Mouse (Mus musculus) layer of hippocampus, postnatal 10 days (tissue): ENCODE results near the gene Fbxo6. TPM values are rescaled to one million over a fixed set of nuclear protein-coding genes. Genes with fewer than 3 reads are reported as not detected.
A peak's percentile ranks its signal among the peaks of the same experiment; 100 is the strongest.
"Not testable (repeated sequence)": the region's sequence is repeated elsewhere in the genome, so short reads cannot be mapped to it uniquely, and the experiment has no call there.

Experiments used
- DNase-seq, 2 experiments: peaks; one replicate each; pipeline ENCODE4 v3.0.0; 2021; ENCODE audit warnings: low spot score in 2 of 2
- long read RNA-seq: library from polyadenylated mRNA; stranded (forward); transcript quantifications from one replicate; pipeline ENCODE4 v2.0.0, GENCODE M21; 2023
- total RNA-seq, 2 experiments: library from RNA; stranded (reverse); gene quantifications; 2 replicates each; pipeline ENCODE4 v1.2.3; 2021

The Fbxo6 gene
- total RNA-seq: 10 to 100 TPM; 22.6 to 26.3 TPM
- long read RNA-seq, transcript Fbxo6-202 (6 exons, 1,163 nt): major isoform, 12 of 50 reads
- long read RNA-seq, transcript Fbxo6-201 (6 exons, 1,346 nt): minor isoform, 9 of 50 reads
- long read RNA-seq, transcript Fbxo6-206 (6 exons, 811 nt): major isoform, 12 of 50 reads
- long read RNA-seq, partial matches to known transcripts: 3 of 50 reads
- long read RNA-seq, other reads (novel, unspliced or antisense): 11 of 50 reads

DNA sequence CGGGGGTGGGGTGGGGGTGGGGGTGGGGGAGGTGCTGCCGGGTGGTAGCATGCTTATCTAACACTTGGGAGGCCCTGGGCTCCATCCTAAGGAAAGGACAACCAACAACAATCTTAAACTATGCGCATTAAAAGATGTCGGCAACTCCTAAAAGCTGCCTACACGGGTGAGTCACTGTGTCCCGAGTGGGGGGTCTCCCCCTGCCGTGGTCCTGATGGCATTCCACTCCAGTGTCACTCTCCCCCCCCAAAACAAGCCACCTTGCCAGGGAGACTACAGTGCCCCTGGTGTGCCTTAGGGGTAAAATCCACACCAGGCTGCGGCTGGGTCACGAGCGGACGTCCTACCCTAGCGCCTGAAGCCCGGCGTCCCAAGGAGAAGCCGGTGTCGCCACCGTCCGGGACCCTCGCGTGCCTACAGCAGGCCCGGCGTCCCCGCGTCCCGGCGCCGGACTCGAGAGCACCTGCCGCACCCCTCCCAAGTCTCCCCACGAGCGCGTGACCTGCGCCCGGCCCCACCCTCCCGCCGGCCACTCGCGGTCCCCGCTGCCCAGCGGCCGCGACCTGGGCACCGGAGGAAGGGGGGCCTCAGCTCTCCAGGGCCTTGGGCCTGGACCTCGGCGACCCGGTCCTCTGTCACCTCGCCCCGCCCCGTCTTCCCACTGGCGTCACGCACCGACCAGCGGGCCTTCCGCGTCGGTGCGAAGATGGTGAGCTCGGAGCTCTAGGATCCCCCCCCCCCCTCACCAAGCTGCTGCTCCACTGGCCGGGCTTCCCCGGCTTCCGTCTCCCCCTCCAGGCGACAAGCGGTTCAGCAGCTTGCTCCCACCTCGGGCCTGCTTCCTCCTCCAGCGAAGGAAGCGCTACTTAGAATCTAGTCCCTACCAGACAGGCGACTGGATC, at the start of gene Fbxo6:
Gene Fbxo6, minus strand, starts transcription at position 874 of the 902 bp plus-strand sequence.
- peak; percentile 84 to 89 for DNase-seq

- DNase-seq: no peak
These were observed 46.8 kb upstream of the Fbxo6 start for GRCm38 (mm10) chr4:148198721-148199120.

DNA sequence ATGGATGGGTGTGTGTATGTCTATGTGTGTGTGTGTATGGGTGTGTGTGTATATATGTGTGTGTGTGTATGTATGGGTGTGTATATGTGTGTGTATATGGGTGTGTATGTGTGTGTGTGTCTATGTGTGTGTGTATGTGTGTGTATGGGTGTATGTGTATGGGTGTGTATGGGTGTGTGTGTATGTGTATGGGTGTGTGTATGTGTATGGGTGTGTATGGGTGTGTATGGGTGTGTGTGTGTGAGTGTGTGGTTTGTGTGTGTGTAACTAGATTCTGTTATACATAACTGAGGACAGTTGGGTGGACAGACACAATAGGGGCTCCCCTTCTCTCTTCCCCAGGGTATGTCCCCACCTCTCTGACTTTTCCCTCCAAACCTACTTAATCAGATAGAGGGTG, 42.5 kb upstream of the Fbxo6 start:
- no peak for DNase-seq

DNA sequence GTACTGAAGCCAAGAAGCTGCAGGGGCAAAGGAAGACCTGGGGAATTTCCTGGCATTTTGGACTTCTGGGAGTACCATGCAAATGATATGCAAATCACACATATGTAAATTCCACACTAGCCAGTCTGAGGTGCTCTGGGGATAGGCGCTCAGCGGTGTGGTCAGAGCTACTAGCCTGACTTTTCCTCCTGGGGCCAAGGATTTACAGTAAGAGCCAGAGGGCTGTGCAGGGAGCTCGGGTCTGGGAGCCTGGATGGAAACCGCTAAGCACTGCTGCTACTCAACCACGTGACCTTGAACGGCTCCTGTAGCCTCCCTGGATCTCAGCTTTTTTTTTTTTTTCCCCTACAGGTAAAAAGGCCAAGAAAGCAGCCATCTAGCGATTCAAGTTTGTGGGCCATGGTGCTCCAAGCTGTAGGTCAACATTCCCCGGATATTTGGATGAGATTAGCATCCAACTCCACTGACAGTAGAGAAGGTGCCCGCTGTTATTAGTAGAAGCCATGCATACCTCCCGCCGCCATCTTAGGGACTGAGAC, 40.8 kb upstream of the Fbxo6 start:
- DNase-seq: no peak

DNA sequence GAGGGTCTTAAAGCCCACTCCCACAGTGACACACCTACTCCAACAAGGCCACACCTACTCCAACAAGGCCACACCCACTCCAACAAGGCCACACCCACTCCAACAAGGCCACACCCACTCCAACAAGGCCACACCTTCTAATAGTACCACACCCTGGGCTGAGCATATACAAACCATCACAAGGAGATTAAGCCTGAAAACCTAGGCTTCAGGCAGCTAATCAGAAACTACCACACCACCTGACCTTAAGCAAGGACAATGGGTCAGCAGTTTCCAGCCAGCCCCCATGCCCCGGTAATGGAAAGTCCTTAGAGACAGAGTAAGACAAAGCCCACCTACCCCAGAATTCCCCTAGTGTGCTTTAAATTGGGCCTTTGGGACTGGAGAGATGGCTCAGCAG, 36.8 kb upstream of the Fbxo6 start:
- DNase-seq: not testable (repeated sequence)

DNA sequence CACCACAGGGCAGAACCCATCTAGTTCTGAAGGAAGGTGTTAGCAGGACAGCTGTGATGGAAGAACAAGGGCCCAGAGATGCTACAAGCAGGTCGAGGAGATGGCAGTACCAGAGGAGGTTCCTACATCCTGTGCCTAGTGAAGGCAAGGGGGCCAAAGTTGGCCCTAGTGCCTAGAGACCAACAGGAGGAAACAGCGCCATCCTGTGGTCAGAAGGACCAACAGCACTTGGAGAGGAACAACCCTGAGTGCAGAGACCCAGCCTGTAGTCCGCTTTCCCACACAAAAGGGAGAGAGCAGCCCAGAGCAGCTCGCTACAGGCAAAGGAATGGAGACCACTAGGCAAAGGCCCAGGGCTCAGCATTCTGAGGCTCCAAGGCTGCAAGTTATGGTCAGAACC, 33.9 kb upstream of the Fbxo6 start:
- DNase-seq: no peak

DNA sequence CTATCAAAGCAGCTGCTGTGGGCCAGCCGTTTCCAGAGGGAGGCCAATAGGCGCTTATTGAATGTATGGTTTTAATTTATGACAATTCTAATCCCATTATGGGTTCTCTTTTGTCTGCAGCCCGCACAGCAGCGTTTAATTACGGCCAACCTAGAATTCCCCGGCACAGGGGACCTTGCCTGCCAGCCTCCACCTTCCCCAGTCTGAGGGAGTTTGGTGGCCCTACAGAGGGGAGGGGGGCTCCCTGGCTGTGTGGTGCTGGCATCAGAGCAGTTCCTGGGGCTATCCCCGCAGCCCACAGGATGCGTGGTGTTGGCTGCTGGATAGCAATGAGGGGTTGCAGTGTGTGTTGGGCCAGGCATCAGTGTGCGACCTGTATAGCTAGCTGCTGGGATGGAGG, 32.6 kb upstream of the Fbxo6 start:
- DNase-seq: no peak

- DNase-seq: no peak
These were observed 30.4 kb upstream of the Fbxo6 start for GRCm38 (mm10) chr4:148182363-148182762.

DNA sequence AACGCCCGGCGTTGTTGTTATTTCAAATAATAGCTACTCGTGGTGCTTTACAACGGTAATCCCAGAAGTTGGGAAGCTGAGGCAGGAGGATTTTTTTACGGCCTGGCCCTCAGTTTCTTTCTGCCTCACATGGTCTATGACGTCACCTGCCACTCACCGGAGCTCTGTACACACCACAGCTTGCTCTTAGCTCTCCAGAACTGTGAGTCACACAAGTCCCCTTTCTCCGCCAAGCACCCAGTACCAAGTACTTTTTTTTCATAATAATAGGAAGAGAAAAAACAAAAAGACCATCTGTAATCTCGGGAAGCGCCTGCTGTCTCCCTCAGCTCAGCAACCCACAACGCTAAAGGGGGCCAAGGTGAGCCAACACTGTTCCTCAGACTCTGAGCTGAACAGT, 29.5 kb upstream of the Fbxo6 start:
- DNase-seq: no peak

DNA sequence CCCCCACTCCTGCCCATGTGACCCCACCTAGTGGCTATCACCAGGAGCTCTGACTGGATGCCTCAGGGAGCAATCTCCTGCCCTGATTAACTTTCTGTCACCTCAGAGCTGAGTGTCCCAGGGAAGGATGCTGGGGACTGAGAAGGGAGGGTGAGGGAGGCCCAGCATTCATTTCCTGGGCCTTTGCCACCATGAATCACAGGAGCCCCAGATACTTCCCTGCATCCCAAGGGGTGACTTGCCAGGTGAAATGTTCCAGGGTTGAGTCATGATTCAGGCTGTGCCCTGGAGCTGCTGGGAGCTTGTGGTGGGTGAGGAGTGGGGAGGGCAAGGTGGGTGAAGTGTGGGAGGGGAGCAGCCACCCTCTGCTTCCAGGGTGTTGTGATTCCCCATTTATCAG, 25.8 kb upstream of the Fbxo6 start:
- no peak for DNase-seq

GRCm38 (mm10) chr4:148176603-148177002, 24.7 kb upstream of the Fbxo6 start:
- DNase-seq: not testable (repeated sequence)

DNA sequence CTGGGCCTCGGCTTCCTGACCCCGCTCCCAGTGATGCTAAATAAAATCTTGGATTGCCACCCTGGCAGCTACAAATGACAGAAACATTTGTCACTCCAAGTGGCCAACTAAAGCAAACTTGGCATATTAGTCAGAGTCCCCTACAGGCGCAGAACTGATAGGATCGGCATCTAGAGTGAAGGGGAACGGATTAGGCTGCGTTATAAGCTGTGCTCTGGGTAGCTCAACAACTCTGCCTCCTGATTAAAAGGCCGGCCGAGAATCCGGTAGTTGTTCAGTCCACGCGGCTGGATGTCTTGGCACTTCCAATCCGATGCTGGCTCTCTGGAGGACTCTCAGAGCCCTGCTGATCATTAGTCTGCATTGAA, 22.5 kb upstream of the Fbxo6 start:
- no peak for DNase-seq

GRCm38 (mm10) chr4:148173811-148174494, 22.0 kb upstream of the Fbxo6 start:
- peak; percentile 45 to 53 for DNase-seq

DNA sequence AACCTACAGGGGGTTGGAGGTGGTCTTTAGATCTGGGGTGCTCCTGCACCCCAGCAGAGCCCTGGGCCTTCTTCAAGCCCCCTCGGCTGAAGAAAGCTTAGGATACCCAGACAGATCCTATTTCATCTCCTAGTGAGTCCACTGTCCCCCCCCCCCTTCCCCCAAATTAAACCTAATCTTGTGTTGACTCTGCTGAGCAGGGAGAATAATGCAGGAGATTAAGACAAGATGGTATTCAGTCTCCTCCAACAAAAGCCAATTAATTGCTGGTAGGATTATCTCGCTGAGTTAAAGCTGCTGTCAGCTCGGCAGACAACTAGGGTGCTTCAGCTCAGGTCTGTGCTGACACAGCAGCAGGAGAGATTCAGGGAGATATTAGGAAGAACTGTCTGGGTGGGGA, 19.3 kb upstream of the Fbxo6 start:
- no peak for DNase-seq

- peak; percentile 75 to 78 for DNase-seq
These were observed 18.9 kb upstream of the Fbxo6 start for GRCm38 (mm10) chr4:148170842-148171241.

DNA sequence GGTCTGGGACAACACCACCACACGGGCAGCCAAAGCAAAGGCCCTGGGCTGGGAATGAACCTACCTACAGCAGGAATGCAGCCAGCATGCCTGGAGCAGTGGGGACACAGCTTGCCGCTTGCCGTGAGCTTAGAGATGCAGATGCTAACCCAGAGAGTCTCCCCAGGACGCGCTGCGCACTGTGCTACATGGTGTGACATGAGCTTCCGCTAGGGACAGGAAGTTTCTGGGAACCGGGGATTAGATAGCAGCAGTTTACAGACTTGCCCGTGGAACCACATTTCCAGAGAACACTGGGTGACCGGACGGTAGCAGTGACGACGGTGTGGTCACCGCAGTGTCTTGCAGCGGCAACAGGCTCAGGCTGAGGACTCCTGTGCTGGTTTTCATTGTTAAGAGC, 17.6 kb upstream of the Fbxo6 start:
- no peak for DNase-seq

DNA sequence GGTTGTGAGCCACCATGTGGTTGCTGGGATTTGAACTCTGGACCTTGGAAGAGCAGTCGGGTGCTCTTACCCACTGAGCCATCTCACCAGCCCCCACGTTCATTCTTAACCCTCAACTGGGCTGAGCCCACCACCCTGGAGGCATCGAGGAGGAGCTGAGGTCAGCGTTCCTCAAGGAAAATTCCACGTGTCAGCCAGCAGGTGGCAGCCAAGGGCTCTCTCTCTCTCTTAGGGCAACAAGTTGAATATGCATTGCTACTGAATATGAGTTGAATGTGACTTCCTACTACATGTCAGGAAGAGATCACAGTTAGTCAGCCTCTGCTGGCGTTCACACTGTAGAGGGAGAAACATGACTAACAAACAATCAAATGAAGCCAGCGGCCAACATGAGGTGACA, 16.3 kb upstream of the Fbxo6 start:
- peak; percentile 61 to 72 for DNase-seq

DNA sequence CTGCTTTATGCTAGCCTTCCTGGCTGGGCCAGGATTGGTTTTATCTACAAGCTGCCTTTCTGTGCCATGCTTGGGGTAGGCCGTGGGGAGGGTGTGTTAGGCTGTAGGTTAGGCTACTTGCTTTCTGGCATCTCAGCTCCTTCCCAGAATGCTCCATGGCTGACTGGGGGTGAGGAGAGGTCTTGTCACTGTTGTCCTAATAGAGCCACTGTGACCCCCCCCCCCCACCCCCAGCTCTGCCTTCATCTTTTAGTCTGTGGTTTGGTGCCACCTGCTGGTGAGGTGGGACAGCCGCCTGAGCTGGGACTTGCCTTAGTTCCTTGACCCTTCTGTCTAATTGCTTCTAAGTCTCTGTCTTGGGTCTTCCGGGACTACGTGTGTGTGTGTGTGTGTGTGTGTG, 15.0 kb upstream of the Fbxo6 start:
- DNase-seq: peak; percentile 78 to 82

- DNase-seq: peak; percentile 86 to 89
These were observed 14.5 kb upstream of the Fbxo6 start for GRCm38 (mm10) chr4:148166431-148166830.

DNA sequence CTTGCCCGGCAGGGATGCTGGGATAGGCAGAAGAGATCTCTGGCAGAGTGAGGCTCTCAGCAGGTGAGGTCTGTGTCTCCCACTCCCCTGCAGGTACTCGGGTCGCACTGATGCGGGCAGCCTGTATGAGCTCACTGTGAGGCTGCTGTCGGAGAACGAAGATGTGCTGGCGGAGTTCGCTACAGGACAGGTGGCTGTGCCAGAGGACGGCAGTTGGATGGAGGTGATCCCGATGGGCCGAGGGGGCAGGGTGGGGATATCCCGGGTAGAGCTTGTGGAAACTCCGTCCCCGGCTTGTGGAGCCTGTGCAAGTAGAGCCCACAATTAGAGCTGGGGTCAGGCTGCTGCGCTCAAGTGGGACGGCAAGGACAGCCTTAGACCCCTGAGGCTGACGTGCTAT, 13.6 kb upstream of the Fbxo6 start:
- DNase-seq: no peak

DNA sequence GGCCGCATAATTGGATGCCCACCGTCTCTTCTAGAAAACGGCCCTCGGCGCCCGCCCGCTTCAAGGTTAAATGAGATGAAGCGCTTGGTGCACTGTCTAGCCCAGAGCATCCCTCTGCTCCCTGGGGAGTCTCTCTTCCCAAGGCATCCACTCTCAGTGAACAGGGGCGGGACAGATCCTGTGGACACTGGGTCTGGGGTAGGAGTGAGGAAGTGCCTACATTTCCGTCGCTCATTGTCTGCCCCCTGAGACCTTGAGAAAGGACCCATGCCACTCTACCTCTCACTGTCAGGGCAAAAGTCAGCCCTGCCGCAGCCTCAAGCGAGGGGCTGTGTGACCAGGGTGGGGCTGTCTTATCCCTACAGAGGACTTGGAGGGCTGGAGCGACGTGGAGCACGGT, 12.5 kb upstream of the Fbxo6 start:
- DNase-seq: no peak

- peak; percentile 82 to 85 for DNase-seq
These were observed 12.1 kb upstream of the Fbxo6 start for GRCm38 (mm10) chr4:148164002-148164439.
